Mouse (Mus musculus): ENCODE measurements around the gene Cat. TPM values are rescaled to one million over a fixed set of nuclear protein-coding genes. Genes with fewer than 3 reads are reported as not detected.

The Cat gene
- total RNA-seq, 2 experiments from 2014 or later: 188 to 189 TPM

Other genes starting within 250 kb of the Cat start
- gene Ehf, start 181.9 kb downstream of the Cat start, total RNA-seq (2021): under 1 TPM; 0.05 TPM
- gene Elf5, start 73.5 kb downstream of the Cat start, total RNA-seq (2021): not detected
- gene Abtb2, start 81.2 kb upstream of the Cat start, total RNA-seq (2021): 10 to 100 TPM; 21.1 to 27.6 TPM

Data from heart, postnatal 10 days (tissue).